Mouse (Mus musculus): ENCODE measurements around the gene Abcb8.

GRCm38 (mm10) chr5:24350073-24350472 is 43.4 kb upstream of the Abcb8 start:
- TF ChIP-seq CTCF (IDR thresholded peaks at IDR 0.05; ENCODE audit: low read depth, low read length) (no peak), POLR2A (IDR thresholded peaks at IDR 0.05; ENCODE audit: extremely low read depth, insufficient read depth, low read length) (no peak)

Data from liver, adult 2 months (tissue).